Mouse (Mus musculus) megakaryocyte, embryonic 14.5 days (primary cell): ENCODE data around the gene Olfr665. TPM values are rescaled to one million over a fixed set of nuclear protein-coding genes. Genes with fewer than 3 reads are reported as not detected.
"Not testable (repeated sequence)": the region's sequence is repeated elsewhere in the genome, so short reads cannot be mapped to it uniquely, and the experiment has no call there.

Experiments
- H3K27me3 ChIP-seq: replicated peaks from 2 replicates; pipeline ENCODE3; 2012; ENCODE audit warnings: inconsistent platforms
- H3K36me3 ChIP-seq: replicated peaks from 2 replicates; pipeline ENCODE3; 2012; ENCODE audit warnings: low read length, inconsistent platforms, mixed read lengths
- H3K4me1 ChIP-seq: 2 replicates; pipeline ENCODE4 v1.6.1; 2012; ENCODE audit warnings: inconsistent platforms
- H3K4me3 ChIP-seq: replicated peaks from 2 replicates; pipeline ENCODE3; 2012; ENCODE audit warnings: moderate library complexity, mild to moderate bottlenecking, inconsistent platforms
- H3K9me3 ChIP-seq: 2 replicates; pipeline ENCODE4 v1.6.1; 2012; ENCODE audit warnings: inconsistent platforms
- FLI1 ChIP-seq: IDR thresholded peaks from 2 replicates; pipeline ENCODE4 v1.6.1; 2012; ENCODE audit warnings: low read length, inconsistent platforms, mixed read lengths
- GATA1 ChIP-seq: IDR thresholded peaks from 3 replicates; pipeline ENCODE4 v1.6.1; 2012; ENCODE audit warnings: mixed read lengths, low read length, inconsistent platforms, borderline replicate concordance
- polyA plus RNA-seq: library from polyadenylated mRNA; stranded (reverse); fragments of >175 nt; gene quantifications from 2 replicates; pipeline ENCODE4 v1.2.3, GENCODE M21; 2012; ENCODE audit warnings: low replicate concordance; ENCODE audit not compliant: insufficient read depth

Gene Olfr665
- polyA plus RNA-seq = not detected in 2 replicates

GRCm38 (mm10) chr7:104877731-104878130, at the start of gene Olfr665:
Olfr665 (plus strand) TSS chr7:104878031.
- Histone ChIP-seq H3K4me3 (no peak within 1 kb of the TSS), H3K9me3 (no peaks in the 10 kb centered on the region), H3K4me1 (no peaks in the 10 kb centered on the region), H3K27me3 (no peaks in the 10 kb centered on the region), H3K36me3 (no peaks in the 10 kb centered on the region)
- TF ChIP-seq FLI1 (no peak), GATA1 (no peak)

GRCm38 (mm10) chr7:104842503-104842902, 35.3 kb upstream of the Olfr665 start, which contains the start of gene Usp17lb:
Usp17lb (minus strand) TSS chr7:104842603.
- H3K4me1 ChIP-seq = no peaks in the 10 kb centered on the region
- H3K9me3 ChIP-seq = peaks cover 24% of the 10 kb centered on the region
- H3K4me3 ChIP-seq = no peak within 1 kb of the TSS
- no peaks in the 10 kb centered on the region for H3K27me3 ChIP-seq
- no peaks in the 10 kb centered on the region for H3K36me3 ChIP-seq
- TF ChIP-seq GATA1 (no peak), FLI1 (no peak)

- Histone ChIP-seq H3K4me3 (no peak overlapping the region), H3K4me1 (no peaks in the 10 kb centered on the region), H3K9me3 (peaks cover 24% of the 10 kb centered on the region), H3K36me3 (no peaks in the 10 kb centered on the region), H3K27me3 (no peaks in the 10 kb centered on the region)
- no peak for TF ChIP-seq GATA1
- TF ChIP-seq FLI1 = no peak
Observed at GRCm38 (mm10) chr7:104843731-104844287, 34.0 kb upstream of the Olfr665 start.

GRCm38 (mm10) chr7:104851546-104851945, 26.3 kb upstream of the Olfr665 start:
- not testable (repeated sequence) for H3K4me3 ChIP-seq, H3K4me1 ChIP-seq, H3K9me3 ChIP-seq, H3K27me3 ChIP-seq, H3K36me3 ChIP-seq

- no peaks in the 10 kb centered on the region for H3K4me1 ChIP-seq
- TF ChIP-seq GATA1 = no peak
- no peak overlapping the region for H3K4me3 ChIP-seq
- no peaks in the 10 kb centered on the region for H3K27me3 ChIP-seq
- H3K36me3 ChIP-seq = no peaks in the 10 kb centered on the region
- peaks cover 17% of the 10 kb centered on the region for H3K9me3 ChIP-seq
Observed at GRCm38 (mm10) chr7:104855248-104855750, 22.5 kb upstream of the Olfr665 start.

GRCm38 (mm10) chr7:104856709-104857108, 21.1 kb upstream of the Olfr665 start, which contains the start of gene Usp17la:
Usp17la (plus strand) TSS chr7:104857009.
- H3K9me3 ChIP-seq = peaks cover 30% of the 10 kb centered on the region
- not testable (repeated sequence) for H3K27me3 ChIP-seq, H3K4me3 ChIP-seq, H3K4me1 ChIP-seq, H3K36me3 ChIP-seq

GRCm38 (mm10) chr7:104857683-104858082, 20.1 kb upstream of the Olfr665 start:
- Histone ChIP-seq H3K4me3 (no peak overlapping the region), H3K36me3 (no peaks in the 10 kb centered on the region), H3K4me1 (no peaks in the 10 kb centered on the region), H3K9me3 (peaks cover 31% of the 10 kb centered on the region), H3K27me3 (no peaks in the 10 kb centered on the region)
- TF ChIP-seq GATA1 (no peak), FLI1 (no peak)

GRCm38 (mm10) chr7:104861381-104861780, 16.4 kb upstream of the Olfr665 start:
- H3K4me3 ChIP-seq = no peak overlapping the region
- H3K9me3 ChIP-seq = peaks cover 29% of the 10 kb centered on the region
- no peak for TF ChIP-seq FLI1
- TF ChIP-seq GATA1 = no peak
- H3K36me3 ChIP-seq = no peaks in the 10 kb centered on the region
- no peaks in the 10 kb centered on the region for H3K27me3 ChIP-seq
- H3K4me1 ChIP-seq = no peaks in the 10 kb centered on the region

GRCm38 (mm10) chr7:104895852-104896251, 18.0 kb downstream of the Olfr665 start, which contains the start of gene Olfr666:
Olfr666 (minus strand) TSS chr7:104895952.
- H3K4me3 ChIP-seq = no peak within 1 kb of the TSS
- H3K9me3 ChIP-seq = 0 out of 2 replicates have a peak, but pooled peaks cover 2% of the 10 kb centered on the region
- H3K4me1 ChIP-seq = no peaks in the 10 kb centered on the region
- no peaks in the 10 kb centered on the region for H3K36me3 ChIP-seq
- no peaks in the 10 kb centered on the region for H3K27me3 ChIP-seq
- no peak for TF ChIP-seq FLI1
- TF ChIP-seq GATA1 = no peak

- no peak within 1 kb of the TSS for H3K4me3 ChIP-seq
- TF ChIP-seq FLI1 = no peak
- TF ChIP-seq GATA1 = no peak
- H3K36me3 ChIP-seq = no peaks in the 10 kb centered on the region
Observed at GRCm38 (mm10) chr7:104921382-104921781, 43.6 kb downstream of the Olfr665 start, which contains the start of gene Olfr667. Olfr667 (minus strand) TSS chr7:104921482.

GRCm38 (mm10) chr7:104927957-104928356, 50.1 kb downstream of the Olfr665 start, which contains the start of gene Olfr668:
Olfr668 (minus strand) TSS chr7:104928057.
- Histone ChIP-seq H3K27me3 (no peaks in the 10 kb centered on the region), H3K9me3 (peaks cover 8% of the 10 kb centered on the region; the same call in 1 of the 2 replicates), H3K4me3 (no peak within 1 kb of the TSS), H3K4me1 (no peaks in the 10 kb centered on the region), H3K36me3 (no peaks in the 10 kb centered on the region)
- TF ChIP-seq FLI1 (no peak), GATA1 (no peak)

More at GRCm38 (mm10) chr7:104921382-104921781, 43.6 kb downstream of the Olfr665 start, which contains the start of gene Olfr667:
- Histone ChIP-seq H3K27me3 (no peaks in the 10 kb centered on the region), H3K4me1 (no peaks in the 10 kb centered on the region), H3K9me3 (peaks cover 4% of the 10 kb centered on the region; the same call in 1 of the 2 replicates)

Other genes with a start within 250 kb of the Olfr665 start
- gene Olfr658, start 230.7 kb upstream of the Olfr665 start, polyA plus RNA-seq = not detected in 2 replicates
- gene Olfr659, start 211.3 kb upstream of the Olfr665 start, polyA plus RNA-seq = not detected in 2 replicates
- gene Olfr661, start 191.5 kb upstream of the Olfr665 start, polyA plus RNA-seq = not detected in 2 replicates
- gene Usp17le, start 100.6 kb upstream of the Olfr665 start, polyA plus RNA-seq = not detected in 2 replicates
- not detected in 2 replicates for gene Usp17lb, start 35.4 kb upstream of the Olfr665 start, polyA plus RNA-seq
- not detected in 2 replicates for gene Usp17la, start 21.0 kb upstream of the Olfr665 start, polyA plus RNA-seq
- not detected in 2 replicates for gene Olfr666, start 17.9 kb downstream of the Olfr665 start, polyA plus RNA-seq
- not detected in 2 replicates for gene Olfr667, start 43.5 kb downstream of the Olfr665 start, polyA plus RNA-seq
- gene Olfr668, start 50.0 kb downstream of the Olfr665 start, polyA plus RNA-seq = not detected in 2 replicates
- gene Olfr669, start 56.2 kb downstream of the Olfr665 start, polyA plus RNA-seq = not detected in 2 replicates
- gene Olfr670, start 84.6 kb downstream of the Olfr665 start, polyA plus RNA-seq = not detected in 2 replicates
- gene Olfr671, start 101.1 kb downstream of the Olfr665 start, polyA plus RNA-seq = 2.6 TPM in 1 of 2 replicates, not detected in the other
- gene Olfr672, start 124.0 kb downstream of the Olfr665 start, polyA plus RNA-seq = not detected in 2 replicates
- not detected in 2 replicates for gene Olfr675, start 150.4 kb downstream of the Olfr665 start, polyA plus RNA-seq
- gene Olfr676, start 154.7 kb downstream of the Olfr665 start, polyA plus RNA-seq = not detected in 2 replicates
- gene Olfr677, start 173.3 kb downstream of the Olfr665 start, polyA plus RNA-seq = not detected in 2 replicates
- not detected in 2 replicates for gene Olfr678, start 186.4 kb downstream of the Olfr665 start, polyA plus RNA-seq
- gene Olfr679, start 203.2 kb downstream of the Olfr665 start, polyA plus RNA-seq = not detected in 2 replicates
- not detected in 2 replicates for gene Olfr680-ps1, start 214.8 kb downstream of the Olfr665 start, polyA plus RNA-seq
- gene Olfr681, start 238.8 kb downstream of the Olfr665 start, polyA plus RNA-seq = not detected in 2 replicates